Mouse (Mus musculus) Patski (cell line): ENCODE measurements around the gene Slc25a44. TPM values are rescaled to one million over a fixed set of nuclear protein-coding genes. Genes with fewer than 3 reads are reported as not detected.

Source experiments
- ATAC-seq: fragments of 100-300 bp; one replicate; pipeline ENCODE4 v1.8.0; 2021
- CTCF ChIA-PET: fragments of 350-600 bp; sonication (Branson Sonifier 250); formaldehyde crosslinking; loops from one replicate; lab custom pipeline; 2022; ENCODE audit warnings: inconsistent platforms; lab: Charles Lee
- POLR2A ChIA-PET: fragments of 350-600 bp; sonication (Branson Sonifier 250); formaldehyde crosslinking; loops from one replicate; lab custom pipeline; 2022; ENCODE audit warnings: antibody characterized with exemption, inconsistent platforms; lab: Charles Lee
- DNase-seq: peaks from one replicate; pipeline ENCODE4 v3.0.0-alpha.2; 2011; ENCODE audit warnings: low read depth, low spot score
- H3K27me3 ChIP-seq: fragments of 371-371 bp; one replicate; pipeline ENCODE4 v1.5.1; 2021
- CTCF ChIP-seq: fragments of 100-300 bp; IDR thresholded peaks from one replicate; pipeline ENCODE4 v1.5.1; 2021
- in situ Hi-C: fragments of 300-500 bp; cut with MboI; formaldehyde crosslinking; loops from 3 replicates; pipeline ENCODE4 v1.11.1; 2018; ENCODE audit warnings: low pct_unique_long_range_greater_than_20kb, mixed read lengths
- polyA plus RNA-seq: library from polyadenylated mRNA; unstranded; gene quantifications from one replicate; pipeline ENCODE4 v1.2.3, GENCODE M21; 2021

The Slc25a44 gene
- polyA plus RNA-seq, 1 experiment from 2014 or later = 42.6 TPM

DNA sequence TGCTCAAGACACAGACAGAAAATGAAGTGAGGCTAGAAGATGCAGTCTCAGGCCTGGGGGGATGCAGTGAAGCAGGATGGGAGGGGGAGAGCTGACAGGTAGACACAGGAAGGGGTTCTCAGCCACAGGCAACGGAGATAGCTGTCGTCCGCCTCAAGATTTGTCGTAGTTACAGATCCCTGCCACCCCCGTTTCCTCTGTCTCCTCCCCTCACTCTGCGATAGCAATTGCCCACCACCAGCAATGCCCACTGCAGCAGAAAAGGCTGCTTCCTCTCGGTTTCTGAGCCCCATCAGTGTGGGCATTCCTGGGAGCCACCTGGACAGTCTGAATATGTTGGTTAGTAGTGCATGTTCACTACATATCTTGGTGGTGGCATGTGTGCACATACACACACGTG is 28.4 kb upstream of the Slc25a44 start:
- in situ Hi-C loops = no loop called here
- no peaks in the 10 kb centered on the region for H3K27me3 ChIP-seq
- CTCF ChIA-PET = interaction anchor here (1.5 kb wide), 1 partner anchor 14 kb away, joined by 7 read pairs; no protein-coding TSS in a partner anchor
- ATAC-seq (no peak), DNase-seq (no peak)
- no peak for TF ChIP-seq CTCF
- POLR2A ChIA-PET = no interaction called here

DNA sequence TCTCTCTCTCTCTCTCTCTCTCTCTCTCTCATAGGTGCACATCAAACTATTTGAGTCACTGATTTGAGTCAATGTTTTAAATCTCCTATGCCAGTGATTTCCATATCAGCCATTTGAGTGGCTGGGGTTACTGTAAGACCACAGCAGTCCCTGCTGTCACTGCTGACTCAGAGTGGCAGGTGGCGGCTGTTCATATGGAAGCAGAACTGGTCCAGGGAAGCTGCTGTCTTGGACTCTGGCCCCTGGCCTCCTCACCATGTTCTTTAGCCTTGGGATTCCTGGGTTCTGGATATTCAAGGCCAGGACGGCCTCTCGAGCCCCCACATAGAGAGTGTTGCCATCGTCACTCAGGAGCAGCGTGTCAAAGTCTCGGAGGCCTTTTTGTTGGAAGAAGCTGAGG is 27.8 kb upstream of the Slc25a44 start:
- TF ChIP-seq CTCF = no peak
- in situ Hi-C loops = no loop called here

DNA sequence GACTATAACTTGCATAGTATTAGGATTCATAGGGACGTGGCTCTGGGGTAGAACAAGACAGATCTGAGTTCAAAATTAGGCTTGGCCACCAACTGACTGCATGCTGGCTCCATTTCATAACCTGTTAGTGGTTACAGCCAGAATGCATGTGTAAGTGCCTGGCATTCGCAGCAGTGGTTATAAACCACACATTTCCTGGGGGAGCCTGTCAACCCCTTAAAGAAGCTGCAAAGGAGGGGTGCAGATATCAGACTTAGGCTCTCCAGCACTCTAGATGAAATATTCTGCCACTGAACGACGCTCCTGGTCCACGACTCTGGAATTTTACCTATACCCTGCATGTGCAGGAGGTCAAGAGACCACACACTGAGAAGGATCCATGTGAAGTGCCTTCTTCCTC is 27.3 kb upstream of the Slc25a44 start:
- no peak for ATAC-seq
- CTCF ChIA-PET = interaction anchor here (0.7 to 1.1 kb wide), 2 partner anchors 15 to 25 kb away, joined by 3 read pairs; no protein-coding TSS in a partner anchor
- in situ Hi-C loops = no loop called here

More for the DNA sequence above, 27.8 kb upstream of the Slc25a44 start:
- no peak for DNase-seq
- ChIA-PET POLR2A (interaction anchor here (0.8 kb wide), 1 partner anchor 117 kb away, joined by 7 read pairs; the partner anchor contains the start of genes Smg5 and Tmem79), CTCF (interaction anchor here (1.5 kb wide), 1 partner anchor 14 kb away, joined by 7 read pairs; no protein-coding TSS in a partner anchor)
- no peak for ATAC-seq
- no peaks in the 10 kb centered on the region for H3K27me3 ChIP-seq

DNA sequence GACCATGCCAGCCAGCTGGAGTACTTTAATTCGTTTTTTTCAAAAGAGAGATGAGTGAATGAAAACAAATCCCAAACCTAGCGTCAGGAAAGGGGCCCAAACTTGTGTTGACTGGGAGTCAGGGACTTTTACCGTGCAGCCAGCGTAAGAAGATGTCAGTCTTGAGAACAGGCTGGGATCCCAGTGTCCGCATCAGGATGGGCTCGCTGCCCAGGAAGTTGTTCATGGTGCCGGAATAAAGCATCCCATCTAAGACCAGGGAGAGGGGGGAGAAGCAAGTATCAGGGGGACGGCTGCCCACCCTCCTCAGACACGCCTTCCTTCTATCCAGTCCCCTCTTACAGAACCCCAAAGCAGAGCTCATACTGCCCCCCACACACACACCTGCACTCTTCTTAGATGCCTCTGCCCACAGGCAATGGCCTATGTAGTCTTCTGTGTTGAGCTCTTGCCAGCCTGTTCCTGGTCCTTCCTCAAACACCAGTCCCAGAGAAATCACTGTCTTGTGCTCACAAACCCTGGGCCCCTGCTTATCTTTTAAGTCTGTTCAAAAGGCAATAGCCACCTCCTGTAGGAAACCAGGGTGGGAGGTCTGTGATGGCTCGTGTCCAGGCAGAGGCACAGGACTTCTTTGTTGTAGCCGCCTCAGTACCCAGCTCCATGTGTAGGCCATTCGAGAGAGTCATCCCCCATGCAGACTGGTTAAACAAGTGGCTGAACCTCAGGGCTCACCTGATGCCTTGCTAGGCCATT is 25.6 kb upstream of the Slc25a44 start:
- in situ Hi-C loops = no loop called here
- ChIA-PET POLR2A (no interaction called here), CTCF (interaction anchor here (1.0 to 3.5 kb wide), 4 partner anchors 8 to 20 kb away, joined by 3 to 14 read pairs (median 6); no protein-coding TSS in a partner anchor)
- no peaks in the 10 kb centered on the region for H3K27me3 ChIP-seq
- TF ChIP-seq CTCF = no peak
- DNase-seq = no peak
- no peak for ATAC-seq

More for the DNA sequence above, 27.3 kb upstream of the Slc25a44 start:
- no peak for TF ChIP-seq CTCF
- H3K27me3 ChIP-seq = no peaks in the 10 kb centered on the region
- POLR2A ChIA-PET = interaction anchor here (0.8 to 0.9 kb wide), 2 partner anchors 8 to 116 kb away, joined by 3 to 7 read pairs; partner anchors contain the start of genes Sema4a, Smg5 and Tmem79
- DNase-seq = no peak

DNA sequence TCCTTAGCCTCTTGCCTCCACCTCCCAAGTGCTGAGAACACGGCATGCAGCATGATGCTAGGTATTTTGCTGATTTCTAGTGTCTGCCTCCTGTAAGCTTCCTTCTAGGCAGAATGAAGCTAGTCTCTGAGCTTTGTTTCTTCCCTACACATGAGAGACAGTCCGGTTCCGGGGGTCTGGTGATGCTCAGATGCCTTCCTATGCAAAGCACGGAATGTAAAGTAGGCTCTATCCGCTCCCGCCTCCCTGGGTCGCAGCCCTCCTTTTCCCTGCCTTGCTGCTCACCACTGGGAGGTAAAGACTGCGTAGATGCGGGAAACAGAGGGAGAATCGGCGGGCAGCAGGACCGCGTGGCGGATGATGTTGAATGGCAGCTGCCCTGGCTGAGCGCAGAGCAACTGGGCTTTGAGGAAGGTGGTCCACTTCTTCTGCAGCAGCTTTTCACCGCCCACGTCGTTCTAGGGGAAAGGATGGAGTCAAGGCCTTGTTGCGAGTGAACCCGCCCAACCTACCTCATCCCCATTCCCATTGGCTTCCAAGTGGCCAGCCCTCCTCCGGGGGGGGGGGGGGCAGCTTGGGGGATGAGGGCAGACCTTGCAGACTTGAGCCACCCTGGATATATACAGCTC is 24.6 kb upstream of the Slc25a44 start:
- POLR2A ChIA-PET = no interaction called here
- CTCF ChIA-PET = interaction anchor here (1.4 to 3.5 kb wide), 5 partner anchors 9 to 43 kb away, joined by 3 to 14 read pairs (median 9); no protein-coding TSS in a partner anchor
- ATAC-seq (no peak), DNase-seq (no peak)
- TF ChIP-seq CTCF = no peak
- no peaks in the 10 kb centered on the region for H3K27me3 ChIP-seq
- in situ Hi-C loops = no loop called here

DNA sequence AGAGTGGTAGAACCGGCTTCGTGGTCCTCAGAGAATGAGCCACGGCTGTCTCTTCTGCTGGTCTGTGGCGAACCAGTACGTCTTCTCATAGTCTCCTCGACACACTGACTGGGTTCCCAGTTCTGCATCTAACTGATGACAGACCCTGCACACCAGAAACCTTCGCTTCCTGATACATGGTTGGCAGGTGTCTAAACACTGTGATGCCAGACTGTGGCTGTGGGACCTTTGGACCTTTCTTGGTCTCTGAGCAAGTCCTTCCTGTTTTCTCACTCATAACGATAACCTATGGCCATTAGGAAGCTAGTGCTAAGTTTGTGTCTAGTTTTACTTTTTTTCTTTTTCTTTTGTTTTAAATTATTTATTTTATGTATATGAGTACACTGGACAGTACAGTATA is 23.5 kb upstream of the Slc25a44 start:
- in situ Hi-C loops = no loop called here
- ChIA-PET POLR2A (no interaction called here), CTCF (interaction anchor here (1.5 to 3.5 kb wide), 4 partner anchors 8 to 42 kb away, joined by 3 to 14 read pairs (median 10); no protein-coding TSS in a partner anchor)
- no peaks in the 10 kb centered on the region for H3K27me3 ChIP-seq
- ATAC-seq = no peak
- TF ChIP-seq CTCF = no peak
- DNase-seq = no peak

DNA sequence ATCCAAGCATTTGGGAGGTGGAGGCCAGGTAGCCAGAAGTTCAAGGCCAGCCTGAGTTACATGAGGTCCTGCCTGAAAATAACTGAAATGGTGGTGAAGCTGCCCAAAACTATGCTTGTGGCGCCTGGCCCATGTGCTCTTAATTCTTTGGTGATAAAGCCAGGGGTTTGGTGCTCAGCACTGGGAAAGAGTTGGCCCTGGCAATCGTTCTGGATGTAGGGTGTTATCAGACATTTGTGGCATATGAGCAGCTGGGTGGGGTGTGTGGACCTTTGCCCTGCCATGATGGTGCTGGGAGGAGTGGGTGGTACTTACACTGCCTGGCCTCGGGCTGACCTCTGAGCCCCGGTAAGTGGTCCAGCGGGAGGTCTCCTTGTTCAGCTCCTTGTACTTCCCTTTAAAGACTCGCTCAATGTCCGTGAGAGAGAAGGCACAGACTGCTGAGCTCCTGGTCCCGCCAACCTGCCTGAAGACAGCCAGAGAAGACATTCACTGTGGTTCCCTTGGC is 22.8 kb upstream of the Slc25a44 start:
- no peak for TF ChIP-seq CTCF
- ChIA-PET CTCF (interaction anchor here (1.7 to 3.5 kb wide), 3 partner anchors 9 to 41 kb away, joined by 4 to 14 read pairs (median 10); no protein-coding TSS in a partner anchor), POLR2A (no interaction called here)
- ATAC-seq (no peak), DNase-seq (no peak)
- no peaks in the 10 kb centered on the region for H3K27me3 ChIP-seq
- in situ Hi-C loops = no loop called here

DNA sequence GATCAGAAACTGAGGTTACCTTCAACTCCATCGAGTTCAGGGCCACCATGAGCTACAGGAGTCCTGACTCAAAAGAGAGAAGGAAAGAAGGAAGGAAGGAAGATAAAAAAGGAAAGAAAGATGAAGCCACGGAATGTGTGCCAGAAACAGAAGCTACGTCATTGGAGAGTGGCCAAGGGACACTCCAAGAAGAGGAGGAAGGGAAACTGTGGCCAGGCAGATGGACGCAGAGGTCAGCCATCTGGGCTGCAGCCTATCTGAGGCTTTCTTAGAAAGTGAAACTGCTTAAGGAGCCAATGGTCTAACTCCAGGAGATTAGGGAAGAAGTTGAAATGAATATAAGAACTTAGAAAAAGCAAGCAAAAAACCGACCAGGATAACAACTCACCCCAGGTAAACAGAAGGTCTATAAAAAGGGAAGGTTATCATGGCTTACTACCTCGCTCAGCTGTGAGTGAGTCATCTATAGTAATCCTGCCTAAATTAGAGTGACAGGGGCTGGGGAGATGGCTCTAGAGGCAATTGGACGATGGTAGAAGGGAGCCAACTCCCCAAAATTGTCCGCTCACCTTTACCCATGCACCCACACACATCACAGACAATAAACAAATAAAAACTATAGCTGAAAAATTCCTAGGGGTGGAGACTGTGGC is 21.7 kb upstream of the Slc25a44 start:
- ChIA-PET CTCF (interaction anchor here (1.2 to 2.1 kb wide), 6 partner anchors 10 to 28 kb away, joined by 3 to 7 read pairs (median 4); no protein-coding TSS in a partner anchor), POLR2A (interaction anchor here (0.6 to 1.5 kb wide), 4 partner anchors 9 to 44 kb away, joined by 3 to 5 read pairs (median 4); no protein-coding TSS in a partner anchor)
- ATAC-seq (no peak), DNase-seq (no peak)
- no peaks in the 10 kb centered on the region for H3K27me3 ChIP-seq
- no peak for TF ChIP-seq CTCF
- in situ Hi-C loops = no loop called here

DNA sequence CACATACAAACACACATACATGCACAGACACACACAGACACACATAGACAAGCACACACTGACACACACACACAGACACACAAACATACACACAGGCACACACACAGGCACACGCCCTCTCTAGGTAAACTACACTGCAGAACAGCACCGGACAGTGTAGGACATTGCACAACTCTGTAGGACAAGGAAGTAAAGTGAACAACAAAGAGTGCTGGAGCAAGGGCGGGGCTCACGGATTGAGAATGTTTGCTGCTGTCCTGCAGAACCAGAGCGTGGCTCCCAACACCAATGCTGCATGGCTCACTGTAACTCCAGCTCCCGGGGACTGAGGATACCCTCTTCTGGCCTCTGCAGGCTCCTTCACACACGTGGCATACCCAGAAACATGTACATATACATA is 17.9 kb upstream of the Slc25a44 start:
- CTCF ChIA-PET = interaction anchor here (1.1 kb wide), 1 partner anchor 8 kb away, joined by 3 read pairs; no protein-coding TSS in a partner anchor
- POLR2A ChIA-PET = no interaction called here
- no peak for TF ChIP-seq CTCF
- no peaks in the 10 kb centered on the region for H3K27me3 ChIP-seq
- in situ Hi-C loops = no loop called here
- DNase-seq (no peak), ATAC-seq (no peak)

DNA sequence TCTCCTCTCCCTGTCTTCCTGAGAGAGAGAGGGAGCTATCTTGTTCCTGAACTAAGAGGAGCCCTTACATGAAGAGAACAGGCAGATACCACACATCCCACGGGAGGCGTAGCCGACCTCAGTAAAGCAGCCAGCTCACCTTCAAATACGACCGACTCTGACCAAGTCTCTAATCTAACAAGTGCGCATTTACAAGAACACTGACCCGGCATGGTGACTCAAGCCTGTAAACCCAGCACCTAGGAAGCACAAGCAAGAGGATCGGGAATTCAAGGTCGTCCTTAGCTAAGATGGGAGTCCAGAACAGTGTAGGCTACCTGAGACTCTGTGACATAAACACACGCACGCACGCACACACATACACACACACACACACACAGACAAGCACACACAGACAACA is 17.5 kb upstream of the Slc25a44 start:
- POLR2A ChIA-PET = no interaction called here
- ATAC-seq (no peak), DNase-seq (no peak)
- CTCF ChIA-PET = interaction anchor here (1.1 kb wide), 1 partner anchor 8 kb away, joined by 3 read pairs; no protein-coding TSS in a partner anchor
- no peak for TF ChIP-seq CTCF
- in situ Hi-C loops = no loop called here
- no peaks in the 10 kb centered on the region for H3K27me3 ChIP-seq
